Mouse (Mus musculus) macrophage (primary cell): ENCODE measurements around the gene P4ha1. TPM values are rescaled to one million over a fixed set of nuclear protein-coding genes. Genes with fewer than 3 reads are reported as not detected.

Experiments used
- H3K27ac ChIP-seq: fragments of 350-480 bp; formaldehyde crosslinking; 2 replicates; pipeline ENCODE4 v1.9.0; 2021
- H3K36me3 ChIP-seq: fragments of 350-480 bp; formaldehyde crosslinking; 2 replicates; pipeline ENCODE4 v1.9.0; 2021; ENCODE audit errors: inconsistent target
- H3K4me3 ChIP-seq: fragments of 350-480 bp; formaldehyde crosslinking; 2 replicates; pipeline ENCODE4 v1.9.0; 2021; ENCODE audit errors: inconsistent target
- H3K79me2 ChIP-seq: fragments of 350-480 bp; formaldehyde crosslinking; 2 replicates; pipeline ENCODE4 v1.9.0; 2021; ENCODE audit errors: inconsistent target
- WGBS: methylation state at CpG from one replicate; pipeline ENCODE4 v1.1.7; 2026; ENCODE audit warnings: inconsistent platforms; ENCODE audit not compliant: missing documents; 5-methylcytosine and 5-hydroxymethylcytosine counted together
- polyA plus RNA-seq: library from polyadenylated mRNA; stranded (reverse); fragments of 250-400 nt; gene quantifications from 3 replicates; pipeline ENCODE4 v1.2.4, GENCODE M21; 2018; ENCODE audit warnings: inconsistent platforms

Gene P4ha1
- polyA plus RNA-seq, 1 experiment from 2014 or later = 45.8 TPM

- WGBS = 9% methylated on average over 4 of the region's 4 CpGs
These were observed 12.1 kb downstream of the P4ha1 start for GRCm38 (mm10) chr10:59334899-59335798.

GRCm38 (mm10) chr10:59336124-59336523, 13.0 kb downstream of the P4ha1 start:
- WGBS = 93% methylated on average over 2 of the region's 2 CpGs
- Histone ChIP-seq H3K79me2 (peaks cover 100% of the 10 kb centered on the region), H3K4me3 (no peak overlapping the region), H3K27ac (no peak overlapping the region), H3K36me3 (peaks cover 37% of the 10 kb centered on the region)

More at GRCm38 (mm10) chr10:59334899-59335798, 12.1 kb downstream of the P4ha1 start:
- Histone ChIP-seq H3K36me3 (peaks cover 27% of the 10 kb centered on the region), H3K27ac (no peak overlapping the region), H3K79me2 (peaks cover 100% of the 10 kb centered on the region), H3K4me3 (no peak overlapping the region)

DNA sequence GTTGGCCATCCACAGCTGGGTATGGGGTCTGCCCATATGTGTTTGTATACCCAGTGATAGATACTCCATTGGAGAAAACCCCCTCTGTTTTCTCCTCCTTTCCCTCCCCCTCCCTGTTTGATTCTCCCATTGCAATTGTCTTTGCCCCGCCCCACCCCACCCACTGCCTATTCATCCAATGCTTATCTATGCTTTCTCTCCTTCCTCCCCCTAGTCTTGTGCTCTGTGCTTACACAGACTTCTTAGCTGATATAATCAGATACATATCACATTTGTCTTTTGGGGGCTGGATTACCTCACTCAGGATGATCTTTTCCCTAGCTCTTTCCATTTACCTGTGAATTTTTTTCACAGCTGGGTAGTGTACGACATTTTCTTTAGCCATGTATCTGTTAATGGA, 23.5 kb downstream of the P4ha1 start:
- no peak overlapping the region for H3K27ac ChIP-seq

GRCm38 (mm10) chr10:59348200-59348599, 25.1 kb downstream of the P4ha1 start:
- Histone ChIP-seq H3K4me3 (no peak overlapping the region), H3K79me2 (peaks cover 4% of the 10 kb centered on the region; the same call in 1 of the 2 replicates), H3K27ac (no peak overlapping the region), H3K36me3 (peaks cover 97% of the 10 kb centered on the region)
- 93% methylated on average over 9 of the region's 9 CpGs for WGBS

More for the DNA sequence above, 23.5 kb downstream of the P4ha1 start:
- H3K4me3 ChIP-seq = no peak overlapping the region
- 92% methylated on average over 2 of the region's 2 CpGs for WGBS
- H3K79me2 ChIP-seq = peaks cover 14% of the 10 kb centered on the region; the same call in 1 of the 2 replicates
- peaks cover 93% of the 10 kb centered on the region for H3K36me3 ChIP-seq

- Histone ChIP-seq H3K36me3 (peaks cover 97% of the 10 kb centered on the region), H3K79me2 (peaks cover under 1% of the 10 kb centered on the region; the same call in 1 of the 2 replicates), H3K4me3 (no peak overlapping the region), H3K27ac (no peak overlapping the region)
- 73% methylated on average over 2 of the region's 2 CpGs for WGBS
These were observed 26.4 kb downstream of the P4ha1 start for GRCm38 (mm10) chr10:59349536-59349935.

- no peak overlapping the region for H3K27ac ChIP-seq
- H3K79me2 ChIP-seq = no peaks in the 10 kb centered on the region
- WGBS = 50% methylated on average over 1 of the region's 1 CpGs
- H3K4me3 ChIP-seq = no peak overlapping the region
- H3K36me3 ChIP-seq = peaks cover 87% of the 10 kb centered on the region
These were observed 30.0 kb downstream of the P4ha1 start for GRCm38 (mm10) chr10:59353065-59353464.

DNA sequence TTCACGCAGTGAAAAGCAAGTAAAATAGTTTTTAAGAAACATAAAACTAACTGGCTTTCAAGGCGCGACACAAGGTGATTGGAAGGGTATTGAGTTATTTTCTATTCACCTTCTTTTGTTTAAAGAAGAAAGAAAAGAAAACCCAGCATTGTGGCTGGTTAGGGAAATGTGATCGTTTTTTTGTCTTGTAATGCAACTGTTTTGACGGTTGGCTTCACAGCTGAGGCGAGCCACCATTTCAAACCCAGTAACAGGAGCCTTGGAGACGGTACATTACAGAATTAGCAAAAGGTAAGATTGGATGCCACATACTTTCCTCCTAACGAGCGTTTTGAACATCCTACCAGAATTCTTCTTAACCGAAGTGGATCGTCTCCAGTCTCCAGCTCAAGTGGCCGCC, 31.0 kb downstream of the P4ha1 start:
- 98% methylated on average over 10 of the region's 12 CpGs for WGBS
- Histone ChIP-seq H3K79me2 (no peaks in the 10 kb centered on the region), H3K36me3 (peaks cover 86% of the 10 kb centered on the region), H3K27ac (no peak overlapping the region), H3K4me3 (no peak overlapping the region)

DNA sequence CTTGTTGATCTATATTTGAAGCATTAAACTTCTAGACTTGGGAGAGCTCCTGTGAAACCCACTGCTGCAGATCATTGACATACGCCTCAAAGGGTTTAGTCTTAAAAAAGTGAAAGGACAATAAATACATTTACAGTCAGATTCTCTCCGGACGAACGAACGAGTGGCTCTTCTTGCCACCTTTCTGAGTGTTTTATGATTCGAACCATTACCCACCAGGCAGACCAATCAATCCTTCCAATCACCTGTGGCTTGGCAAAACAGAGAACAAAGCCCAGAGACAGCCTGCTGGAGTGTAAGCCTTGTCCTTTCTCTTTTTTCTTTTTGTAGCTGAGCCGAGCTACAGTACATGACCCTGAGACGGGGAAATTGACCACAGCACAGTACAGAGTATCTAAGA, 31.9 kb downstream of the P4ha1 start:
- WGBS = 93% methylated on average over 8 of the region's 8 CpGs
- no peak overlapping the region for H3K27ac ChIP-seq
- no peaks in the 10 kb centered on the region for H3K79me2 ChIP-seq
- H3K36me3 ChIP-seq = peaks cover 81% of the 10 kb centered on the region
- H3K4me3 ChIP-seq = no peak overlapping the region

- H3K79me2 ChIP-seq = no peaks in the 10 kb centered on the region
- peaks cover 80% of the 10 kb centered on the region for H3K36me3 ChIP-seq
- 94% methylated on average over 4 of the region's 4 CpGs for WGBS
These were observed 35.6 kb downstream of the P4ha1 start for GRCm38 (mm10) chr10:59358744-59359143.

GRCm38 (mm10) chr10:59363208-59363607, 40.1 kb downstream of the P4ha1 start:
- H3K4me3 ChIP-seq = no peak overlapping the region
- no peaks in the 10 kb centered on the region for H3K79me2 ChIP-seq
- 87% methylated on average over 2 of the region's 2 CpGs for WGBS
- no peak overlapping the region for H3K27ac ChIP-seq
- H3K36me3 ChIP-seq = peaks cover 92% of the 10 kb centered on the region

More at GRCm38 (mm10) chr10:59358744-59359143, 35.6 kb downstream of the P4ha1 start:
- Histone ChIP-seq H3K4me3 (no peak overlapping the region), H3K27ac (no peak overlapping the region)

GRCm38 (mm10) chr10:59364551-59364950, 41.5 kb downstream of the P4ha1 start:
- H3K27ac ChIP-seq = no peak overlapping the region
- H3K4me3 ChIP-seq = no peak overlapping the region
- H3K79me2 ChIP-seq = no peaks in the 10 kb centered on the region
- peaks cover 93% of the 10 kb centered on the region for H3K36me3 ChIP-seq
- WGBS = 96% methylated on average over 3 of the region's 3 CpGs

GRCm38 (mm10) chr10:59365804-59366589, 42.9 kb downstream of the P4ha1 start:
- 96% methylated on average over 5 of the region's 5 CpGs for WGBS
- H3K36me3 ChIP-seq = peaks cover 93% of the 10 kb centered on the region
- no peak overlapping the region for H3K4me3 ChIP-seq
- no peak overlapping the region for H3K27ac ChIP-seq
- no peaks in the 10 kb centered on the region for H3K79me2 ChIP-seq

GRCm38 (mm10) chr10:59366746-59367145, 43.6 kb downstream of the P4ha1 start:
- H3K79me2 ChIP-seq = no peaks in the 10 kb centered on the region
- H3K4me3 ChIP-seq = no peak overlapping the region
- 97% methylated on average over 4 of the region's 4 CpGs for WGBS
- no peak overlapping the region for H3K27ac ChIP-seq
- peaks cover 93% of the 10 kb centered on the region for H3K36me3 ChIP-seq

DNA sequence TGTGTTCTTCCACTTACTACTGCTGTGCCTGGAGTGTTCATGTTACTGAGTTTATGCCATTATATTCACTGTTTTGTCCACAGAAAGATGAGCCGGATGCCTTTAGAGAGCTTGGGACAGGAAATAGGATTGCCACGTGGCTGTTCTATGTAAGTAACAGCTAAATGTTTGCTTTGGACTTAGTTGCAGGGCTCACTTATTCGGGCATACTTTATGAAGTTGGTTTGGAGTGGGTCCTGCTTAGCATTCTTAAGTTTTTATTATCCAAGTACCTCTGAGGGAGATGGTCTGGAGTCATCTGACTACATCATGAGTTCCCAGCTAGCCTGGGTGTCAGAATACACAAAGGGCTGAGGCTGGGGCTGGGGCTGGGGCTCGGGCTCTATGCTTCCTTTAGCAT, 44.1 kb downstream of the P4ha1 start:
- Histone ChIP-seq H3K4me3 (no peak overlapping the region), H3K79me2 (no peaks in the 10 kb centered on the region), H3K36me3 (peaks cover 93% of the 10 kb centered on the region), H3K27ac (no peak overlapping the region)
- 91% methylated on average over 4 of the region's 4 CpGs for WGBS

- H3K79me2 ChIP-seq = no peaks in the 10 kb centered on the region
- WGBS = 94% methylated on average over 8 of the region's 8 CpGs
- H3K27ac ChIP-seq = no peak overlapping the region
- H3K36me3 ChIP-seq = peaks cover 93% of the 10 kb centered on the region
- no peak overlapping the region for H3K4me3 ChIP-seq
These were observed 45.6 kb downstream of the P4ha1 start for GRCm38 (mm10) chr10:59368729-59369128.
